Mouse (Mus musculus): ENCODE results near the gene Sbk2.

Sbk2 gene

GRCm38 (mm10) chr7:4950561-4951342, 13.5 kb downstream of the Sbk2 start:
- DNase-seq: no peak

GRCm38 (mm10) chr7:4948386-4948785, 15.8 kb downstream of the Sbk2 start:
- DNase-seq: no peak

- peak in 1 of 2 experiments; percentile 31 for DNase-seq
Observed at GRCm38 (mm10) chr7:4947855-4948254, 16.4 kb downstream of the Sbk2 start.

DNA sequence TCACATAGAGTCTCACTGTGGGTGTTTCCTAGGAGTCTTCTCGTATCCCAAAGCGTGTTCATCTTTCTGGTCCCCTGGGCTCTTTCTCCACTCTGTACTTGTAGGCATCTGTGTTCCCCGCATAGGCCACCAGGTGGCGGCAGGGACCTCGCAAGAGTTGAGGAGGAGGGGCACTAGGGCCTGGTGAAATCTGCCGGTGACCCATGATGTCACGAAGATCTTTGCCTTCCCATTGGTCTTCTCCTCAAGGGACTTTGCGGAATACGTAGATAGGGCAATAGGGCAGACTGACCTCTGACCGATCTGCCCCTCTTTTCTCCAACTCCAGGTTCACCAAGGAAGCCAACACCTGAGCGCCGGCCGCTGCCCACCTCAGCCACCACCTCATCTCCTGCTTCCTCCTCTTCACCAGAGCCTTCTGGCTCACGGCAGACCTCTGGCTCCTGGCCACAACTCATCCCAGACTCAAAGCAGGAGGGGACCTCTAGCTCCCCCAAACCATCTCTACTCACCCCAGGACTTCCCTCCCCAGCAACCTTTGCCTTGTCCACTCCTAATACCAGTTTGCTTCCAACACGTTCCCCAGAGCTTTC, 20.9 kb downstream of the Sbk2 start:
- peak; percentile 97 for DNase-seq

DNA sequence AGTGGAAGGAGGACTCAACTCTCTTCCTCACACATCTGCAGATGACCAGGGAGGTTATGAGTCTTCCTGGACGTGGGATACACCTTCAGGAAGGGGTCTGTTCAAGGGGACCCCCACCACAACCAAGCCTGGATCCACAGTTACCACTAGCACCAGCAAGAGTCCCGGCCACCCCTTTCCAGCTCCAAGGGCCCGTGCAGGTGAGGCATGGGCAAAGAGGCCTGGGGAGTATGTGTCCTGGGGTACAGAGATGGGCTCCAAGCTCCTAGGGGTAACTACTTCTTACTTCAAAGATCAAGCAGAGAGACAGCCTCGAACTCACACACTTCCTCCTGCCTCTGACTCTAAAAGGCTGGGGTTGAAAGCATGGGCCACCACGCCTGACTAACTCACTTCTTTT, 21.5 kb downstream of the Sbk2 start:
- peak in 1 of 2 experiments; percentile 9 for DNase-seq

GRCm38 (mm10) chr7:4940068-4940479, 24.1 kb downstream of the Sbk2 start:
- peak; percentile 86 to 89 for DNase-seq

DNA sequence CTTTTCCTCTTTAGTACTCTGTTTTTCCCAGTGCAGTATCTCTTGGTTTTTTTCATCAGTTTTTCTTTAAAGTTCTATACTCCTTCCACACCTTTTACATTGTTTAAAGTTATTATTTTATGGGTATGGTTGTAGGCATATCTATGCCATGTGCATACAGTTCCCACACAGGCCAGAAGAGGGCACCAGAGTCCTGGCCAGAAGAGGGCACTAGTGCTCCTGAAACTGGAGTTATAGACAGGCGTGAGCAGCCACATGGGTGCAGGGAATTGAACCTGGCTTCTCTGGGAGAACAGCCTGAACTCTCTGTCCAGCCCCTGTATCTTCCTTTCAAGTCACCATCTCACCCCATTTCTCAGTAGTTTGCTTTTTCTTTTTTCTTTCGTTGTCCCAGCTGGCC, 25.8 kb downstream of the Sbk2 start:
- peak; percentile 82 to 89 for DNase-seq

GRCm38 (mm10) chr7:4937392-4937791, 26.8 kb downstream of the Sbk2 start:
- no peak for DNase-seq

DNA sequence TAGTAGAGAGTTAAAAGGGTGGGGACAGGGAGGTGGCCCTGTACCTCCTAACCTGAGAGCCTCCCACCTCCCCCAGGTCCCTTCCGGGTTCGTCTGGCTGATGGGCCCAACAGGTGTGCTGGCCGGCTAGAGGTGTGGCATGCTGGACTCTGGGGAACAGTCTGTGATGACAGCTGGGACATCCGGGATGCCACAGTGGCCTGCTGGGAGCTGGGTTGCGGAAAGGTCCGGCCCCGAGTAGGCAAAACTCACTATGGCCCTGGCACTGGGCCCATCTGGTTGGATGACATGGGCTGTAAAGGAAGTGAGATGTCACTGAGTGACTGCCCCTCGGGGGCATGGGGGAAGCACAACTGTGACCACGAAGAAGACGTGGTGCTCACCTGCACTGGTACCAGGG, 27.4 kb downstream of the Sbk2 start:
- DNase-seq: peak in 1 of 2 experiments; percentile 26

GRCm38 (mm10) chr7:4934160-4934914, 29.9 kb downstream of the Sbk2 start:
- no peak for DNase-seq

DNA sequence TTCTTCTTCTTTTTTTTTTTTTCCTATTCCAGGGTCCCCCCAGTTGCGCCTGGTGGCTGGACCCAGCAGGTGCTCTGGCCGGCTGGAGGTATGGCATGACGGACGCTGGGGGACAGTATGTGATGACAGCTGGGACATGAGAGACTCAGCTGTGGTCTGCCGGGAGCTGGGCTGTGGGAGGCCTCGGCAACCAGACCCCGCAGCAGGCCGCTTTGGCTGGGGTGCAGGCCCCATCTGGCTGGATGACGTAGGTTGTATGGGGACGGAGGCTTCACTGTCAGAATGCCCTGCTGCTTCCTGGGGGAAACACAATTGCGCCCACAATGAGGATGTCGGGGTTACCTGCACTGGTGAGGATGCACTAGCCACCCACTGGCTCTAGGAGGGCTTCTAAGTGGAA, 31.1 kb downstream of the Sbk2 start:
- DNase-seq: no peak

- DNase-seq: no peak
Observed at GRCm38 (mm10) chr7:4928323-4928722, 35.9 kb downstream of the Sbk2 start.

DNA sequence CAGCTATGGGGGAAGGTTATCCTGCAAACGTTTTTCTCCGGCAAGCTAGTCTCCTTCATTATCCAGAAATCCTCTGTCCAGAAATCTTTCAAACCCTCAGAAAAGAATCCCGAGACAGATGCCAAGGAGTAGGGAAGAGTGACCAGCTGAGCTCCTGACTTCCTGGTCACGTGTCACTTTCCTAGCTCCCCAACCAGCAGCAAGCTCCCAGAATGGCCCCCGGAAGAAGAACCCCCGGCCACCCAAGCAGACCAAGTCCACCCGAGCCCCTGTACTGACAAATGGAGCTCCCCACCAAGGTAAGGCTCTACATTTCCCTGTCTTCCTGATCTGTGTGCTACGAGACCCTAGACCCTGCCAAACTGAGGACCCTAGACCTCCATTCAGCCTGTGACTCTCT, 36.5 kb downstream of the Sbk2 start:
- no peak for DNase-seq

DNA sequence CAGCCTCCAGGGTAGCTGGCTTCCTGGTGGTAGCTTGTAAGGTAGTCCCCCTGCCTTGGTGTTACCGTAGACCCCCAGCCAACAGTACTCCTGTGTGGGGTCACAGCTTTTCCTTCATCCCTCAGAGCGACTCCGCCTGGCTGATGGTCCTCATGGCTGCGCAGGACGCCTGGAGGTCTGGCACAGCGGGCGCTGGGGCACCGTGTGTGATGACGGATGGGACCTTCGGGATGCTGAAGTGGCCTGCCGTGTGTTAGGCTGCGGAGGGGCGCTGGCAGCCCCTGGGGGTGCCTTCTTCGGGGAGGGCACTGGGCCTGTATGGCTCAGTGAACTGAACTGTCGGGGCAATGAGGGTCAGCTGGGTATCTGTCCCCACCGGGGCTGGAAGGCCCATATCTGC, 37.4 kb downstream of the Sbk2 start:
- DNase-seq: no peak

DNA sequence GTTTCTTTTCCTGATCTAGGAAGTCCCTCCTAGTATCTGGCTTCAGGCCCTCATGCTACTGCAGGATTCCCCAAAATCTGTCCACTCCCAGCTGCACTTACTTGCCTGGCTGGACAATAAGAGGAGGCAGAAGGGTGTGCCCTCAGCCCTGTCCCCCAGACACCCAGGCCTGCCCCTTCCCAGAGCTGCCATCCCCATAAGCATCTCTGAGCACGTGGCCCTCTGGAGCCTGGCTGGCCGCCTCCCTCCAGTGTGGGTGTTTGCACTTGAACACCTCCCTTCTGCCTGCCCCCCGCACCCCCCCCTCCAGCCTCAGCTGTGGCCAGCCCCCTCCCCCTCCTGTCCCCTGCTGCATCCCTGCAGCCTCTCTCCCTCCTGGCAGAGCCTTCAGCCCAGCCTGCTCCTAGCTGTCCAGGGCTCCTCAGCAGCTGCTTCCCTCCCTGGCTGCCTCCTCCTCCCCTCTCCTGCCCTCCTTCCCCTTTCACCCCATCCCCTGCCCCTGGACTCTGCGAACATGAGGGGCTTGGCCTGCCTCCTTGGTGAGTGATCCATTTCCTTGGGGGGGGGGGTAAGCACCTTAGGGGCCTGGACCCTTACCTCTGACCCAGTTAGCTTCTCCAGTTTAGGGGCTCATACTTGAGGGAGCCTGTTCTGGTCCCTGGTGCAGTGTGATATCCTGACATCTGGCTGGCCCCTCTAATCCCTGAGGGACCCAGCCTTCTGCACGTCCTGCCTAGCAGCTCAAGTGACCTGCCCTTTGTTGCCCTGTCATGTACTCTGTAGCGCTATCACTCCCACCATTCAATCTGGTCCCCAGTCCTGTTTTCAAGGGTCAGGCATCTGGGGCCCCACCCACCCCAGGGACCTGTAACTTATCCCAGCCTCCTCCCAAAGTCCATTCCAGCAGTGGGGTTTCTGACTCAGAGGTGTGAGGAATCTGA, 38.5 kb downstream of the Sbk2 start, which contains the start of gene Ssc5d:
TSS of gene Ssc5d (plus strand) at position 345 of the 941 bp plus-strand sequence.
- peak; percentile 21 to 42 for DNase-seq

- no peak for DNase-seq
Observed at GRCm38 (mm10) chr7:4924891-4925301, 39.3 kb downstream of the Sbk2 start.

DNA sequence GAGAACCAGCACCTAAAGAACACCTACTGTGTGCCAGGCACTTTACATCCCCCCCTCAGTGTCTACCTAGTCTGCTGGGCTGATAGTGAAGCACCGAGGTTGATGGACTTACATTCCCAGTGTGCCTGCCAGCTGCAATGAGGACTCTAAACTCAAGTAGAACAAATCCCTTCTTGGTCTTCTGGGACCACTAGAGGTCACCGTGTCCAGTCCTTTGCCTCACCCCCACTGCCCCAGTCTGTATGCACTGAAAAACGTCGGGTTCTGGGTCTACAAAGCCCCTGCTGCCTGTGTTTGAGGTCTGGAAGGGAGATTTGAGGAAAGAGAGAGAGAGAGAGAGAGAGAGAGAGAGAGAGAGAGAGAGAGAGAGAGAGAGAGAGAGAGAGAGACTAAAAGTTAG, 39.7 kb downstream of the Sbk2 start:
- DNase-seq: no peak

GRCm38 (mm10) chr7:4923586-4924364, 40.4 kb downstream of the Sbk2 start:
- DNase-seq: peak; percentile 62 to 72

GRCm38 (mm10) chr7:4922931-4923565, 41.2 kb downstream of the Sbk2 start:
- DNase-seq: peak; percentile 89 to 92

DNA sequence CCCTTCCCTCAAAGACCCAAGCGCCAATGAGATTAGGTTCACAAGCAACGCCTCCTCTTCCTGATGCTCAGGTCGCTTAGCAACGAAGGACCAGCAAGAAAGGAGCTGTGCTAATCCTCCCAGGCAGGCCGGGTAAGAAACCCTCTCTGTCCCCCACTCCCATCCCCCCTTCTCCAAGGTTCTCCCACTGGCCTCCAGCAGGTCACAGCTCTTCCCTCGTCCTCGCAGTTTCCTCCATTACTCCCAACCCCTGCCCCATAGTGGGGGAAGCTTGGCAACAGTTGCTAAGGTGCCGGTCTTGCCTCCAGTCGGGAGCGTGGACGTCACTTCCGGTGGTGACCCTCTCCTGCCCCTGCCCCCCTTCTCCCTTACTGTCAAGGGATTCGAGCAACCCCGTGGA, 41.7 kb downstream of the Sbk2 start:
- peak; percentile 87 to 89 for DNase-seq

- no peak for DNase-seq
Observed at GRCm38 (mm10) chr7:4921824-4922482, 42.3 kb downstream of the Sbk2 start, which contains the start of gene Nat14. Gene Nat14, plus strand, starts transcription at chr7:4922028.

Measured in cerebellum, postnatal 14 days (tissue).